Mouse (Mus musculus) midbrain, embryonic 12.5 days (tissue): ENCODE measurements around the gene Apeh. TPM values are rescaled to one million over a fixed set of nuclear protein-coding genes. Genes with fewer than 3 reads are reported as not detected.

Experiments used
- ATAC-seq: fragments of 200-750 bp; cut with Nextera tagmentation; 2 replicates; pipeline ENCODE4 v1.8.0; 2017; ENCODE audit warnings: low read depth, moderate TSS enrichment, moderate library complexity; ENCODE audit not compliant: low FRiP score
- H3K27ac ChIP-seq: fragments of 300-500 bp; sonication (generic); replicated peaks from 2 replicates; pipeline ENCODE4 v1.5.1; 2016; ENCODE audit warnings: mild to moderate bottlenecking
- H3K27me3 ChIP-seq: fragments of 300-500 bp; sonication (generic); 2 replicates; pipeline ENCODE4 v1.6.1; 2016; ENCODE audit warnings: mild to moderate bottlenecking
- H3K36me3 ChIP-seq: fragments of 300-500 bp; sonication (generic); 2 replicates; pipeline ENCODE4 v1.6.1; 2016
- H3K4me1 ChIP-seq: fragments of 300-500 bp; sonication (generic); 2 replicates; pipeline ENCODE4 v1.6.1; 2016
- H3K4me2 ChIP-seq: fragments of 300-500 bp; sonication (generic); replicated peaks from 2 replicates; pipeline ENCODE4 v1.6.1; 2016; ENCODE audit warnings: mild to moderate bottlenecking, moderate library complexity
- H3K4me3 ChIP-seq: fragments of 300-500 bp; sonication (generic); 2 replicates; pipeline ENCODE4 v1.5.1; 2016; ENCODE audit warnings: mild to moderate bottlenecking
- H3K9ac ChIP-seq: fragments of 300-500 bp; sonication (generic); replicated peaks from 2 replicates; pipeline ENCODE4 v1.6.1; 2016; ENCODE audit warnings: mild to moderate bottlenecking, moderate library complexity
- H3K9me3 ChIP-seq: fragments of 300-500 bp; sonication (generic); 2 replicates; pipeline ENCODE4 v1.6.1; 2016; ENCODE audit warnings: mild to moderate bottlenecking
- WGBS: fragments of 180-500 bp; shearing (Covaris S2); methylation state at CpG from one replicate; pipeline ENCODE4 v1.1.7; 2016; 5-methylcytosine and 5-hydroxymethylcytosine counted together
- microRNA-seq: library from miRNA; unstranded; fragments of <30 nt; microRNA quantifications from one replicate; pipeline ENCODE4, GENCODE M21; 2017
- polyA plus RNA-seq: library from polyadenylated mRNA; unstranded; fragments of >200 nt; fragmentation: Nextera tagmentation; extraction: Ambion mirVana; gene quantifications from 2 replicates; pipeline ENCODE4 v1.2.1, GENCODE M21; 2016

Apeh gene
- polyA plus RNA-seq, 1 experiment from 2014 or later: 63.2 TPM

- Histone ChIP-seq H3K36me3 (peaks cover 59% of the 10 kb centered on the region), H3K27ac (no peak overlapping the region), H3K4me1 (peaks cover 19% of the 10 kb centered on the region), H3K4me2 (no peak overlapping the region), H3K27me3 (no peaks in the 10 kb centered on the region), H3K4me3 (no peak overlapping the region), H3K9me3 (no peaks in the 10 kb centered on the region), H3K9ac (no peak overlapping the region)
- 91% methylated on average over 4 of the region's 4 CpGs for WGBS
- ATAC-seq: no peak
Observed at GRCm38 (mm10) chr9:108046582-108046981, 47.8 kb downstream of the Apeh start.

- Histone ChIP-seq H3K9ac (no peak overlapping the region), H3K4me3 (no peak overlapping the region), H3K4me1 (peaks cover 17% of the 10 kb centered on the region), H3K27me3 (no peaks in the 10 kb centered on the region), H3K27ac (no peak overlapping the region), H3K36me3 (peaks cover 61% of the 10 kb centered on the region), H3K4me2 (no peak overlapping the region), H3K9me3 (no peaks in the 10 kb centered on the region)
- 98% methylated on average over 8 of the region's 8 CpGs for WGBS
- no peak for ATAC-seq
Observed at GRCm38 (mm10) chr9:108044751-108045492, 49.5 kb downstream of the Apeh start.

Small RNAs within 50 kb of the gene (microRNA-seq; reads per million reads assigned to microRNA genes)
- not detected for gene Gm47303
- gene Mir7088: not detected

Other genes starting within 250 kb of the Apeh start
- gene Rbm6, start 221.4 kb downstream of the Apeh start, polyA plus RNA-seq: 135 and 153 TPM in 2 replicates
- 16.5 and 19.2 TPM in 2 replicates for gene Mon1a, start 206.5 kb downstream of the Apeh start, polyA plus RNA-seq
- gene Mst1r, start 187.7 kb downstream of the Apeh start, polyA plus RNA-seq: 1.5 and 2.3 TPM in 2 replicates
- gene Actl11, start 166.1 kb downstream of the Apeh start, polyA plus RNA-seq: not detected in 2 replicates
- gene Camkv, start 158.9 kb downstream of the Apeh start, polyA plus RNA-seq: 12.6 and 12.8 TPM in 2 replicates
- 22.7 and 23.3 TPM in 2 replicates for gene Traip, start 144.5 kb downstream of the Apeh start, polyA plus RNA-seq
- gene Uba7, start 119.1 kb downstream of the Apeh start, polyA plus RNA-seq: 5.5 and 8.1 TPM in 2 replicates
- gene Gm20661, start 111.5 kb downstream of the Apeh start, polyA plus RNA-seq: 1.8 and 2.2 TPM in 2 replicates
- gene Inka1, start 108.7 kb downstream of the Apeh start, polyA plus RNA-seq: 16.1 and 24.6 TPM in 2 replicates
- 2.6 TPM in 2 replicates for gene Cdhr4, start 102.1 kb downstream of the Apeh start, polyA plus RNA-seq
- gene Gm20662, start 98.3 kb downstream of the Apeh start, polyA plus RNA-seq: 0.98 TPM in 2 replicates
- gene Ip6k1, start 92.1 kb downstream of the Apeh start, polyA plus RNA-seq: 94.2 and 100 TPM in 2 replicates
- 17.3 and 18.2 TPM in 2 replicates for gene Gmppb, start 45.4 kb downstream of the Apeh start, polyA plus RNA-seq
- 3.2 and 4.6 TPM in 2 replicates for gene Amigo3, start 41.4 kb downstream of the Apeh start, polyA plus RNA-seq
- 0.14 TPM in 1 of 2 replicates, not detected in the other for gene Mst1, start 14.2 kb downstream of the Apeh start, polyA plus RNA-seq
- 41.2 and 43.4 TPM in 2 replicates for gene Rnf123, start 11.3 kb downstream of the Apeh start, polyA plus RNA-seq
- gene Bsn, start 95.8 kb upstream of the Apeh start, polyA plus RNA-seq: 4.4 and 5.0 TPM in 2 replicates
- gene Dag1, start 169.4 kb upstream of the Apeh start, polyA plus RNA-seq: 64.7 and 67.0 TPM in 2 replicates
- 67.9 and 78.4 TPM in 2 replicates for gene Nicn1, start 195.8 kb upstream of the Apeh start, polyA plus RNA-seq
- 25.0 and 30.0 TPM in 2 replicates for gene Amt, start 202.2 kb upstream of the Apeh start, polyA plus RNA-seq
- 324 and 379 TPM in 2 replicates for gene Rhoa, start 211.5 kb upstream of the Apeh start, polyA plus RNA-seq
- gene Tcta, start 211.6 kb upstream of the Apeh start, polyA plus RNA-seq: 39.9 and 41.7 TPM in 2 replicates
- gene Gpx1, start 244.3 kb upstream of the Apeh start, polyA plus RNA-seq: 656 and 692 TPM in 2 replicates